In the genomic region with DNA sequence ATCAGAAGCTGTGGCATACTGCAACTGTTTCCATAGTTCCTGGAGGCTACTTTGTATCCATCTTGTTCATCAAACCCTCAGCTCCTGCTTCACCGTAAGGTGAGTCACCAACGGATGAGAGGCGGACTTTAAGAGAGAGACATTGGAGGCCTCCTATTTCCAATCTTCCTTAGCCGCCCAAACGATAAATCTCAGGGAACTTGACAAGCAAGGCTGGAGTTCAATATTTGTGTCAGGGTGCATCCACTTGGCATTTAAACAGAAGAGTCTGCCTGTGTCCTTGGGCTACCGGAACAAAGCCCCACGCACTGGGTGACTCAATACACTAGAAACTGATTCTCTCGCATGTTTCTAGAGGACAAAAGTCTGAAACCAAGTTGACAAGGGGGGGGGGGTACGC, we compare ENCODE assay signal across 17 mouse cellular contexts.
"Had no signal": no experiment of that assay in that cellular context is flagged by ENCODE, and none has a peak within 500 bp of the region (broad histone marks: within the 10 kb centered on the region; RNA-seq: fewer than 3 reads in every experiment).

No protein-coding gene starts in this region.

- H3K4me1 ChIP-seq: limb, embryonic 12.5 days; limb, embryonic 15.5 days; midbrain, embryonic 10.5 days; midbrain, embryonic 13.5 days had no signal

- H3K9me3 ChIP-seq: limb, embryonic 12.5 days; limb, embryonic 15.5 days; midbrain, embryonic 10.5 days; midbrain, embryonic 13.5 days had no signal

- H3K4me2 ChIP-seq: limb, embryonic 12.5 days; limb, embryonic 15.5 days; liver, embryonic 11.5 days; lung, embryonic 14.5 days; midbrain, embryonic 13.5 days had no signal

- H3K9ac ChIP-seq: limb, embryonic 12.5 days; limb, embryonic 15.5 days; liver, embryonic 14.5 days; liver, postnatal 0 days; lung, embryonic 14.5 days; midbrain, embryonic 13.5 days had no signal

- H3K36me3 ChIP-seq: limb, embryonic 12.5 days; limb, embryonic 15.5 days; midbrain, embryonic 10.5 days; midbrain, embryonic 13.5 days had no signal

- H3K4me3 ChIP-seq: limb, embryonic 12.5 days; limb, embryonic 15.5 days; megakaryocyte, embryonic 14.5 days; midbrain, embryonic 10.5 days; midbrain, embryonic 13.5 days had no signal

- H3K27me3 ChIP-seq: limb, embryonic 12.5 days; limb, embryonic 15.5 days; midbrain, embryonic 13.5 days had no signal

- DNase-seq: kidney, postnatal 10 days; kidney, postnatal 36 days; left cerebral cortex, postnatal 4 days; liver, postnatal 0 days; lung, embryonic 14.5 days; thymus, adult 18-20 months; thymus, postnatal 36 days had no signal

- ATAC-seq: liver, postnatal 0 days; lung, postnatal 0 days; midbrain, embryonic 13.5 days; midbrain, embryonic 16.5 days had no signal

- H3K27ac ChIP-seq: limb, embryonic 12.5 days; limb, embryonic 15.5 days; liver, embryonic 14.5 days; macrophage; midbrain, embryonic 10.5 days; midbrain, embryonic 13.5 days had no signal
